Mouse (Mus musculus): ENCODE data around the gene Man2a2.

DNA sequence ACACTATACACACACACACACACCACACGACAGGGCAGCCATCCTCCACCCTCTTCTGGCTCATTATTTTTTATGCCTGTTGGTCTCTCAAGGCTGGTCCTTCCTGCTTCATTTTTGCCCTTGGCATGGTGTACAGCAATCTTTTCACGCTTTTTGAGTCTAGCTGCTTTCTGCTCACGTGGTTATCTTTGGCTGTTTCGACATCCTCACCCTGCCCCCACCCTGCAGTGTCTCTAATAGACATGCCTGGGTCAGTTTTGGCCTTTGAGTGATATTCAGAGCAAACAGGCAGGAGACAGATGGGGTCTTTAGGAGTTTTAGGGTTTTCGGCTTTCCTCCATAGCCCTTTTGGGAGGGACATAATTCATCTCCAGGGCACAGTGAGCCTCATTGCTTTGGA lies 24.3 kb downstream of the Man2a2 start:
- TF ChIP-seq CTCF (IDR thresholded peaks at IDR 0.05; ENCODE audit: borderline replicate concordance, extremely low read depth, insufficient read depth, insufficient read length) = no peak
- TF ChIP-seq POLR2A (IDR thresholded peaks at IDR 0.05; ENCODE audit: borderline replicate concordance, extremely low read depth, insufficient read depth, insufficient read length, poor library complexity, severe bottlenecking) = no peak

Measured in brain, embryonic 14.5 days (tissue).